In the genomic region with DNA sequence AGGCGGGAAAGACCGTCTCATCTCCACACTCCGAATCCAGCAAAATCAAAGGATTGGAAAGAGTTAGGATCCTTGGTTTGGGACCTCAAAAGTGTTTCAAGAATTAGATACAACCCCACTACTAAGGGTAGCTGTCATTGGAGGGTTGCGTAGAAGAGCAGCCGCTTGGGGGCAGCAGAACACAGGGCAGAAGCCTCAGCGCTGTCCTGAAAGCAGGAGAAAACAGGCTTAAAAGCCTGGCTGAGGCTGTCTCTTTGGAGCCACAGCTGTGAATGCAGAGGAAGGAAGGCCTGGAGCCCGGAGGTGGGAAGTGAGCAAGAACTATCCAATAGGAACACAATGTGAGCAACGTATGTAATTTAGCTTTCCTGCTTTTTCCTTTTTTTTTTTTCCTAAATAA, we compare ENCODE assay signal across 8 mouse cellular contexts. TPM values are rescaled to one million over a fixed set of nuclear protein-coding genes. Genes with fewer than 3 reads are reported as not detected.
DNase-seq lines count a peak whose midpoint lies in the region; ATAC-seq lines count a peak whose summit lies in the region.

No protein-coding gene starts in this region.

- H3K9ac ChIP-seq in hindbrain, embryonic 12.5 days: no peak overlapping the region
- no peak overlapping the region for H3K9ac ChIP-seq in lung, embryonic 16.5 days (ENCODE audit: low read length)

- no peaks in the 10 kb centered on the region for H3K27me3 ChIP-seq in hindbrain, embryonic 12.5 days
- H3K27me3 ChIP-seq in lung, embryonic 16.5 days (ENCODE audit: control insufficient read depth, insufficient read depth, low read depth, low read length): no peaks in the 10 kb centered on the region

- no peak overlapping the region for H3K27ac ChIP-seq in hindbrain, embryonic 12.5 days
- no peak overlapping the region for H3K27ac ChIP-seq in lung, embryonic 16.5 days (ENCODE audit: low read length)

- H3K4me1 ChIP-seq in hindbrain, embryonic 12.5 days: no peaks in the 10 kb centered on the region
- peaks cover 3% of the 10 kb centered on the region for H3K4me1 ChIP-seq in lung, embryonic 16.5 days (replicated peaks; ENCODE audit: control insufficient read depth, insufficient read depth, low read length)

- H3K4me2 ChIP-seq in hindbrain, embryonic 12.5 days (replicated peaks): no peak overlapping the region
- H3K4me2 ChIP-seq in lung, embryonic 16.5 days (ENCODE audit: low read depth, low read length): no peak overlapping the region

- no peak overlapping the region for H3K4me3 ChIP-seq in hindbrain, embryonic 12.5 days
- no peak overlapping the region for H3K4me3 ChIP-seq in lung, embryonic 16.5 days (ENCODE audit: low read length)

- no peaks in the 10 kb centered on the region for H3K36me3 ChIP-seq in hindbrain, embryonic 12.5 days
- no peaks in the 10 kb centered on the region for H3K36me3 ChIP-seq in lung, embryonic 16.5 days (ENCODE audit: control insufficient read depth, insufficient read depth, low read length)

- no peaks in the 10 kb centered on the region for H3K9me3 ChIP-seq in hindbrain, embryonic 12.5 days (replicated peaks)
- H3K9me3 ChIP-seq in lung, embryonic 16.5 days (ENCODE audit: control insufficient read depth, low read length): no peaks in the 10 kb centered on the region

- peak; percentile 84 for ATAC-seq in hindbrain, embryonic 12.5 days (ENCODE audit: low FRiP score)
- ATAC-seq in lung, embryonic 16.5 days (ENCODE audit: low read depth): peak; percentile 93

- DNase-seq in NIH3T3 (ENCODE audit: low read depth): peak; percentile 86
- DNase-seq in cerebellum, adult 9-11 months: peak; percentile 56
- DNase-seq in frontal cortex, postnatal 14 days (ENCODE audit: low spot score in 2 of 2): peak; percentile 69 to 79
- DNase-seq in layer of hippocampus, postnatal 10 days (ENCODE audit: low spot score in 2 of 2): peak; percentile 88 to 90
- DNase-seq in retina, adult 2 months (ENCODE audit: low read depth, low spot score): peak; percentile 41
- DNase-seq in thymus, postnatal 14 days: peak; percentile 85

- WGBS in hindbrain, embryonic 12.5 days: 3% methylated on average over 8 of the region's 8 CpGs
- under 1% methylated on average over 8 of the region's 8 CpGs for WGBS in lung, embryonic 16.5 days

RNA-seq across cellular contexts. Expression of gene Rps3, which starts 16.7 kb away (rescaled TPM):
- polyA plus RNA-seq in hindbrain, embryonic 12.5 days (2016; fragmentation: Nextera tagmentation; extraction: Ambion mirVana): 512 and 534 TPM in 2 replicates
- 100 to 1,000 TPM; 314 to 330 TPM for total RNA-seq in layer of hippocampus, postnatal 10 days (2021)
- polyA plus RNA-seq in lung, embryonic 16.5 days (2015; fragmentation: Nextera tagmentation; extraction: Ambion mirVana): 818 and 826 TPM in 2 replicates

RNA-seq across cellular contexts. Expression of gene Klhl35, which starts 34.4 kb away (rescaled TPM):
- polyA plus RNA-seq in hindbrain, embryonic 12.5 days (2016; fragmentation: Nextera tagmentation; extraction: Ambion mirVana): 39.2 and 47.1 TPM in 2 replicates
- total RNA-seq in layer of hippocampus, postnatal 10 days (2021): 1 to 10 TPM; 4.8 to 6.2 TPM
- 0.24 and 0.30 TPM in 2 replicates for polyA plus RNA-seq in lung, embryonic 16.5 days (2015; fragmentation: Nextera tagmentation; extraction: Ambion mirVana)

RNA-seq across cellular contexts. Expression of gene Arrb1, which starts 35.1 kb away (rescaled TPM):
- 16.7 TPM in 2 replicates for polyA plus RNA-seq in hindbrain, embryonic 12.5 days (2016; fragmentation: Nextera tagmentation; extraction: Ambion mirVana)
- 100 to 1,000 TPM; 150 to 192 TPM for total RNA-seq in layer of hippocampus, postnatal 10 days (2021)
- polyA plus RNA-seq in lung, embryonic 16.5 days (2015; fragmentation: Nextera tagmentation; extraction: Ambion mirVana): 20.6 and 20.9 TPM in 2 replicates

Comparison
In these comparisons a context has a peak if more than half of its experiments do, and no peak if none do; other contexts are left out.
1. RNA of gene Klhl35, which starts 34.4 kb away (polyA plus RNA-seq): 39.2 to 47.1 TPM in hindbrain, embryonic 12.5 days; 0.24 to 0.30 TPM in lung, embryonic 16.5 days; every median in the first group is over 10 times any median in the second.
2. Peak in every context shown above with its lines, with median percentiles within 50 percentile points of each other: DNase-seq.